Mouse (Mus musculus) stomach, embryonic 15.5 days (tissue): ENCODE data around the gene Cdc5l. TPM values are rescaled to one million over a fixed set of nuclear protein-coding genes. Genes with fewer than 3 reads are reported as not detected.

Experiments
- ATAC-seq: fragments of 200-750 bp; cut with Nextera tagmentation; 2 replicates; pipeline ENCODE4 v1.8.0; 2017; ENCODE audit warnings: low read depth, moderate number of reproducible peaks, moderate TSS enrichment; ENCODE audit not compliant: insufficient read depth, low FRiP score
- H3K27ac ChIP-seq: fragments of 300-500 bp; sonication (generic); 2 replicates; pipeline ENCODE4 v1.5.1; 2015; ENCODE audit warnings: mild to moderate bottlenecking, inconsistent platforms
- H3K27me3 ChIP-seq: fragments of 300-500 bp; sonication (generic); replicated peaks from 2 replicates; pipeline ENCODE4 v1.6.1; 2015; ENCODE audit warnings: inconsistent platforms
- H3K36me3 ChIP-seq: fragments of 300-500 bp; sonication (generic); 2 replicates; pipeline ENCODE4 v1.6.1; 2015; ENCODE audit warnings: inconsistent platforms
- H3K4me1 ChIP-seq: fragments of 300-500 bp; sonication (generic); 2 replicates; pipeline ENCODE4 v1.6.1; 2015; ENCODE audit warnings: inconsistent platforms
- H3K4me2 ChIP-seq: fragments of 300-500 bp; sonication (generic); 2 replicates; pipeline ENCODE4 v1.6.1; 2015; ENCODE audit warnings: mild to moderate bottlenecking, inconsistent platforms
- H3K4me3 ChIP-seq: fragments of 300-500 bp; sonication (generic); replicated peaks from 2 replicates; pipeline ENCODE4 v1.5.1; 2015; ENCODE audit warnings: inconsistent platforms
- H3K9ac ChIP-seq: fragments of 300-500 bp; sonication (generic); 2 replicates; pipeline ENCODE4 v1.6.1; 2015; ENCODE audit warnings: inconsistent platforms
- H3K9me3 ChIP-seq: fragments of 300-500 bp; sonication (generic); 2 replicates; pipeline ENCODE4 v1.6.1; 2016; ENCODE audit warnings: inconsistent platforms
- WGBS: fragments of 180-500 bp; shearing (Covaris S2); methylation state at CpG from one replicate; pipeline ENCODE4 v1.1.7; 2015; 5-methylcytosine and 5-hydroxymethylcytosine counted together
- polyA plus RNA-seq: library from polyadenylated mRNA; unstranded; fragments of >200 nt; fragmentation: Nextera tagmentation; extraction: Ambion mirVana; gene quantifications from 2 replicates; pipeline ENCODE4 v1.2.1, GENCODE M21; 2015

Gene Cdc5l
- polyA plus RNA-seq, 1 experiment from 2014 or later, result 55.7 TPM

GRCm38 (mm10) chr17:45359443-45359842, 74.1 kb downstream of the Cdc5l start:
- Histone ChIP-seq H3K4me1 (peaks cover 3% of the 10 kb centered on the region; the same call in 1 of the 2 replicates), H3K4me3 (no peak overlapping the region), H3K9ac (no peak overlapping the region), H3K9me3 (no peaks in the 10 kb centered on the region), H3K27ac (no peak overlapping the region), H3K36me3 (no peaks in the 10 kb centered on the region), H3K4me2 (no peak overlapping the region), H3K27me3 (no peaks in the 10 kb centered on the region)
- ATAC-seq, result no peak
- 39% methylated on average over 5 of the region's 5 CpGs for WGBS

GRCm38 (mm10) chr17:45356431-45356830, 77.1 kb downstream of the Cdc5l start:
- H3K4me3 ChIP-seq, result no peak overlapping the region
- H3K9me3 ChIP-seq, result no peaks in the 10 kb centered on the region
- no peaks in the 10 kb centered on the region for H3K27me3 ChIP-seq
- H3K36me3 ChIP-seq, result no peaks in the 10 kb centered on the region
- H3K4me2 ChIP-seq, result no peak overlapping the region
- no peak overlapping the region for H3K9ac ChIP-seq
- WGBS, result 76% methylated on average over 9 of the region's 9 CpGs
- H3K4me1 ChIP-seq, result peaks cover 3% of the 10 kb centered on the region; the same call in 1 of the 2 replicates
- H3K27ac ChIP-seq, result no peak overlapping the region
- ATAC-seq, result no peak

GRCm38 (mm10) chr17:45347951-45348350, 85.6 kb downstream of the Cdc5l start:
- Histone ChIP-seq H3K27me3 (no peaks in the 10 kb centered on the region), H3K4me1 (no peaks in the 10 kb centered on the region), H3K4me3 (no peak overlapping the region), H3K9me3 (no peaks in the 10 kb centered on the region), H3K36me3 (no peaks in the 10 kb centered on the region), H3K27ac (no peak overlapping the region), H3K4me2 (no peak overlapping the region), H3K9ac (no peak overlapping the region)
- WGBS, result 83% methylated on average over 4 of the region's 4 CpGs
- ATAC-seq, result no peak

Other genes starting within 250 kb of the Cdc5l start
- gene Spats1, start 41.7 kb upstream of the Cdc5l start, polyA plus RNA-seq, result 0.15 and 0.30 TPM in 2 replicates
- gene Aars2, start 73.1 kb upstream of the Cdc5l start, polyA plus RNA-seq, result 17.2 and 17.7 TPM in 2 replicates
- gene Tcte1, start 89.7 kb upstream of the Cdc5l start, polyA plus RNA-seq, result 0.12 and 0.36 TPM in 2 replicates
- gene Tmem151b, start 115.9 kb upstream of the Cdc5l start, polyA plus RNA-seq, result 2.3 and 2.5 TPM in 2 replicates
- gene Nfkbie, start 122.0 kb upstream of the Cdc5l start, polyA plus RNA-seq, result 4.3 and 4.4 TPM in 2 replicates
- 115 and 131 TPM in 2 replicates for gene Slc35b2, start 130.1 kb upstream of the Cdc5l start, polyA plus RNA-seq
- 1,532 and 1,551 TPM in 2 replicates for gene Hsp90ab1, start 139.5 kb upstream of the Cdc5l start, polyA plus RNA-seq
- 83.4 and 88.9 TPM in 2 replicates for gene Slc29a1, start 165.9 kb upstream of the Cdc5l start, polyA plus RNA-seq
- 0.40 and 1.3 TPM in 2 replicates for gene Mymx, start 168.4 kb upstream of the Cdc5l start, polyA plus RNA-seq
- 0.26 and 0.41 TPM in 2 replicates for gene Capn11, start 225.6 kb upstream of the Cdc5l start, polyA plus RNA-seq